Mouse (Mus musculus) hindbrain, embryonic 10.5 days (tissue): ENCODE measurements at regions not wholly inside any gene's neighbourhood (a gene's known extent, or its start where the extent isn't known, plus 50 kb on each side); places are given as distances from the start of the nearest gene placed in this dataset.

Experiments
- DNase-seq: peaks from one replicate; pipeline ENCODE4 v3.0.0-alpha.2; 2017; ENCODE audit warnings: low spot score
- H3K27ac ChIP-seq: fragments of 300-500 bp; sonication (generic); 2 replicates; pipeline ENCODE4 v1.5.1; 2016; ENCODE audit warnings: mild to moderate bottlenecking, moderate library complexity
- H3K27me3 ChIP-seq: fragments of 300-500 bp; sonication (generic); 2 replicates; pipeline ENCODE4 v1.6.1; 2016; ENCODE audit warnings: mild to moderate bottlenecking; ENCODE audit not compliant: poor library complexity, insufficient read depth, severe bottlenecking
- H3K36me3 ChIP-seq: fragments of 300-500 bp; sonication (generic); 2 replicates; pipeline ENCODE4 v1.6.1; 2016; ENCODE audit warnings: mild to moderate bottlenecking, moderate library complexity
- H3K4me1 ChIP-seq: fragments of 300-500 bp; sonication (generic); replicated peaks from 2 replicates; pipeline ENCODE4 v1.6.1; 2016; ENCODE audit warnings: mild to moderate bottlenecking
- H3K4me3 ChIP-seq: fragments of 300-500 bp; sonication (generic); 2 replicates; pipeline ENCODE4 v1.5.1; 2016; ENCODE audit warnings: mild to moderate bottlenecking, moderate library complexity
- H3K9me3 ChIP-seq: fragments of 300-500 bp; sonication (generic); 2 replicates; pipeline ENCODE4 v1.6.1; 2016; ENCODE audit warnings: mild to moderate bottlenecking, moderate library complexity
- WGBS: fragments of 180-500 bp; shearing (Covaris S2); methylation state at CpG from one replicate; pipeline ENCODE4 v1.1.7; 2016; 5-methylcytosine and 5-hydroxymethylcytosine counted together

DNA sequence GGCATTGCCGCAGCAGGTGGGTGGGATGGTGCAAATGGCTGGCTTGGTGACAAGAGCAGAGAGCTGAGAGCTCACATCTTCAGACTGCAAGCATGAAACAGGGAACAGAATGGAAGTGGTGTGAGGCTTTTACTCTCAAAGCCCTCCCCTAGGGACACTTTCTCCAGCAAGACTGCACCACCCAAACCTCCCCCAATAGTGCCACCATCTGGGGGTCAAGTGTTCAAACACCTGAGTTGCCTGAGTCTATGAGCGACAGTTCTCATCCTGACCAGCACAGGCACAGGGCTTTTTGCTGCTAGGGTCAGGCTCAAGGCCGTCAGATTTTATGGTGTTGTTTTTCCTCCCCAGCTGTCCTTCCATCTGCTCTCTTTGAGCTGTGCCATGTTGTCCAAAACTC is 337.9 kb upstream of the Eif4g2 start:
- Histone ChIP-seq H3K36me3 (no peaks in the 10 kb centered on the region), H3K4me3 (no peak overlapping the region), H3K27me3 (no peaks in the 10 kb centered on the region), H3K9me3 (no peaks in the 10 kb centered on the region), H3K4me1 (no peaks in the 10 kb centered on the region), H3K27ac (no peak overlapping the region)
- 93% methylated on average over 3 of the region's 3 CpGs for WGBS
- DNase-seq: no peak

DNA sequence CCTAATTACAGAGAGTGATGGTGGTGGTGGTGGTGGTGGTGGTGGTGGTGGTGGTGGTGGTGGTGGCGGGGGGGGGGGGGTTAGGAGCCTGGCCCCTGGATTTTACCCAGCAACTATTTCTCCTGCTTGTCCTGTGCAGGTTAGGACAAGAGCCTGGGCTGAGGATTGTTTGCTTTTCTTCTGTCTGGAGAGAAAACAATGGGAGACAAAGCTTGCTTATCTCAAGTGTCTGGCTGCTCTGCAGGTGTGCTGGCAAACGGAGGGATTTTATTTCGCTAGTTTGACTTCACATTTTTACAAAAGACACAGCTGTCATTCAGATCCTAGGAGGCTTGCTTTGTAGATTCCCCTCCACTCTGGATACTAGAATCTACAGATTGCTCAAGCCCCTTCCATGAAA is 334.9 kb upstream of the Eif4g2 start:
- Histone ChIP-seq H3K4me3 (no peak overlapping the region), H3K27ac (no peak overlapping the region), H3K9me3 (no peaks in the 10 kb centered on the region), H3K36me3 (no peaks in the 10 kb centered on the region), H3K4me1 (no peaks in the 10 kb centered on the region), H3K27me3 (no peaks in the 10 kb centered on the region)
- 8% methylated on average over 2 of the region's 3 CpGs for WGBS
- no peak for DNase-seq

DNA sequence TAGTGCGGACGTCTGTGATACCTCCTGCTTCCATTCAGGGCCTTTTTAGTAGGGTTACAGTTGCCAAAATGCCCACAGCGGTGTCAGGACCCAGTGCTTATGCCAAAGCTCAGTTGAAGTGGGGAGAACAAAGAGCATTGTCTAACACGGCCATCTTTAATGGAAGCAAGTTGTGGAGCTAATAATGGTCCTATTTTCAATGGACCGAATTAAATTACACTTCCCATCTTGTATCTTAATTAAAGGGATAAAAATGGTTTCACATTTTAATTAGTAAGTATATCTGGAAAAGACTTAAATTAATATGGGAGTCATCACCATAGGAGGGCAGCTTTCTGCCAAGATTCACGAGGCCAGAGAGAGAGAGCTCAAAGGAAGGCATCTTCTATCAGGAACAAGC is 333.2 kb upstream of the Eif4g2 start:
- Histone ChIP-seq H3K27ac (no peak overlapping the region), H3K4me1 (no peaks in the 10 kb centered on the region), H3K36me3 (no peaks in the 10 kb centered on the region), H3K27me3 (no peaks in the 10 kb centered on the region), H3K4me3 (no peak overlapping the region), H3K9me3 (no peaks in the 10 kb centered on the region)
- no peak for DNase-seq
- 80% methylated on average over 6 of the region's 6 CpGs for WGBS

DNA sequence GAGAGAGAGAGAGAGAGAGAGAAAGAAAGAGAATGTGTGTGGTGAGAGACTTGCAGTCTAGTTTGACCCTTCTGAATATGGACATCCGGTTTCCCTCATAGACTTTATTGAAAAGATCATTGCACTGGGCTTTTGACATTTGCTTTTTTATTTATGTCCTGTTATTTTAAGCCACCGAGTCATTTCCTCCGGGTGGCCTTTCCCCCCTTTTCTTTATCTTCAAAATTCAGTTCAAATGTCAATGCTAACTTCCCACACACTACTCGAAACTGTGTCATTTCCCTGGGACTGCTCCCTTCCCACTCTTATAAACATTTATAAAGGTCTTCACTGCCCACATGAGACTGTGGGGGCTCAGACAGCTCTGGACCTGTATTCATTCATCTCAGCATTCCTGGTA is 330.9 kb upstream of the Eif4g2 start:
- H3K27ac ChIP-seq: no peak overlapping the region
- no peak for DNase-seq

DNA sequence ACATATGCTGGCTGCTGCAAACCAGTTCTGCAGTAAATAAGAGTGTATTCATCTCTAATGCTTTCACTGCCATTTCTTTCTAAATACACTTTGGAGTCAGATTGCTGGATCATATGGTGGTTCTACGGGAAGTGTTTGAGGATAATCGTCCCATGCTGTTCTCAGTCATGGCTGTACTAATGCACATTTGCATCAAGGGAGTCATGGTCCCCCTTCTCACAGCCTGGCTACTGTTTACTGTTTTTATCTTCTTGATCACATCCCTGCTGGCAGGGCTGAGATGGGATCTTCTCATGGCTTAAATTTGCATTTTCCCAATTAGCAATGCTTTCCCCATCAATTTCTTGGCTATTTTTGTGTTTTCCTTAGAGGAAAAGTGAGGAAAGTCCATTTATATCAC is 330.1 kb upstream of the Eif4g2 start:
- Histone ChIP-seq H3K36me3 (no peaks in the 10 kb centered on the region), H3K27ac (0 out of 2 replicates have a peak overlapping the region, but pooled peaks have one; percentile 23), H3K4me3 (no peak overlapping the region), H3K9me3 (no peaks in the 10 kb centered on the region), H3K4me1 (no peaks in the 10 kb centered on the region), H3K27me3 (no peaks in the 10 kb centered on the region)
- 66% methylated on average over 2 of the region's 2 CpGs for WGBS
- DNase-seq: no peak

More for the DNA sequence above, 330.9 kb upstream of the Eif4g2 start:
- WGBS: 72% methylated on average over 4 of the region's 4 CpGs
- no peaks in the 10 kb centered on the region for H3K27me3 ChIP-seq
- no peaks in the 10 kb centered on the region for H3K4me1 ChIP-seq
- no peaks in the 10 kb centered on the region for H3K9me3 ChIP-seq
- H3K4me3 ChIP-seq: no peak overlapping the region
- no peaks in the 10 kb centered on the region for H3K36me3 ChIP-seq

DNA sequence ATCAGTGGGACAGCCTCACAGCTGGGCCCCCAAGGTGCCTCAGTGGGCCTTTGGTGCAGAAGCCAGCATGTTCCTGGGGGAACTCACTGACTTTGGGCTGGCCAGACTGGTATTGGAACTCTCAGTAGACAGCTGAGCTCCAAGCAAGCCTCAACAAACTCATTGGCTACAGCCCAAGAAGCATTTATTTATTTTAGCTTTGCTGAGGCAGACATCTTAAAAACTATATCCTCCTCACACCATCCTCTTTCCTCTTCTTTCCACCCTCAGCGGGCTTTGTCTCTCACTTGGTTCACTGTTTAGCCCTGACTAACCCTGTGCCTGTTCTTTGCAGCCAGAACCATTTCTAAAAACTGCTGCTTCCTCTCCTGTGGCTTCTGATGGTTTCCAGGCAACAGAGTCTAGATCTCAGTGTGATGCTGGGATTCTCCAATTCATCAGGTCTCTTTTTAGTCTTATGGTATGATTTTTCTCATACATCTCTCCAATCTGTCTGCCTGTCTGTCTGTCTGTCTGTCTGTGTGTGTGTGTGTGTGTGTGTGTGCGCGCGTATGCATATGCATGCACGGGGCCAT is 328.6 kb upstream of the Eif4g2 start:
- H3K4me1 ChIP-seq: no peaks in the 10 kb centered on the region
- no peaks in the 10 kb centered on the region for H3K36me3 ChIP-seq
- no peaks in the 10 kb centered on the region for H3K27me3 ChIP-seq
- no peak overlapping the region for H3K27ac ChIP-seq
- no peak for DNase-seq
- no peak overlapping the region for H3K4me3 ChIP-seq
- H3K9me3 ChIP-seq: no peaks in the 10 kb centered on the region
- WGBS: 91% methylated on average over 5 of the region's 5 CpGs

DNA sequence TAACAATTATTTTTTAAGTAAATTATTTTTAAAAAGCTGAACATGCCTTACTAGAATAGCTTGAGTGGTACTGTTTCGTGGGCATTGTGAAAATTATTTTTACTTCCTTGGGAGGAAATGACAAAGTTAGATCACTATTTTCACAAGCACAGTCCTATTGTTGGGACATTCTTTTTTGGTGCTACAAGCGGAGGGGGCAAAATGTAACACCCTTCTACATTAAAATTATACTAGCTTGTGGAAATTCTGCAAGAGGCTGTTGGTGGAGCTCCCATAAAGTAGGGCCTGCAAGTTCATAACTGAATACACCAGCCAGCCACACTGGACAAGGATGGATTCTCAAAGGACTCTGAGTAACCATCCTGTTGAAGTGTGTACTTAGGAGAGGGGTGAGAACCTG is 313.1 kb upstream of the Eif4g2 start:
- H3K4me3 ChIP-seq: no peak overlapping the region
- peaks cover 2% of the 10 kb centered on the region; the same call in 1 of the 2 replicates for H3K9me3 ChIP-seq
- H3K27me3 ChIP-seq: no peaks in the 10 kb centered on the region
- no peak overlapping the region for H3K27ac ChIP-seq
- H3K4me1 ChIP-seq: no peaks in the 10 kb centered on the region
- no peak for DNase-seq
- H3K36me3 ChIP-seq: no peaks in the 10 kb centered on the region
- 82% methylated on average over 2 of the region's 2 CpGs for WGBS

DNA sequence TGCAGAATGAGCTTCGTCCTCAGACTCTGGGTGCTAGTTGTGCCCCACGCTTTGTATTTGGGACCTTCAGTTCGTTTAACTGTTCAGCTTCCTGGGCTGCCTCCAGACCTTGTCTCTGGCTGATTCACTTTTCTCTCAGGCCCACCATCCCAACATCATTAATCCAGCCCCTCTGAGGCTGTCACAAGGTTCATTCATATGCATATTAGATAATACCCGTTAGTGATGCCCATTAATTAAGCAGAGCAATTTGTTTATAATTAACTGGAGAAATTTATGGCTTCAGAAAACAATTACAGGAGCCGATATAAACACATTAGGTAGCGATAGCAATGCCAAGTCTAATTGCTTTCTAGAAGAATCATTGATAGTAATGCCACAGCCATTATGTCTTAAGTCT is 312.3 kb upstream of the Eif4g2 start:
- H3K4me1 ChIP-seq: no peaks in the 10 kb centered on the region
- DNase-seq: no peak
- WGBS: 78% methylated on average over 6 of the region's 6 CpGs
- H3K27ac ChIP-seq: no peak overlapping the region
- H3K9me3 ChIP-seq: no peaks in the 10 kb centered on the region
- H3K4me3 ChIP-seq: no peak overlapping the region
- no peaks in the 10 kb centered on the region for H3K27me3 ChIP-seq
- H3K36me3 ChIP-seq: no peaks in the 10 kb centered on the region

DNA sequence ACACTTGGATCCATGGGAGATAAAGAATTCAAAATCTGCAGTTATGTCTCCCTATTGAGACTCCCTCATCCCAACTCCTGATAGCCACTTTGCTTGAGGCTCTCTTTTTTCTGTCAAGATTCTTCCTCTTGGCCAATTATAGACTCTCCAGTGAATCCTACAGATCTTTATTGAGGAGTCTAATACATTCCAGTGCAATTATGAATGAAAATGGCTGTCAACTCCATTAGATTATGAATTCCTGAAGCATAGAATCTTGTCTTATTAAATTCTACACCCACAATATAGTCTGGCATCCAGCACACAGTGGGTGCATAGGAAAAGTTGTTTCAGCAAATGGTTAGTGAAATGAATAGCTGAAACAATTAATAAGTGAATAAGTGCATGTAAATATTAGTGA is 311.0 kb upstream of the Eif4g2 start:
- Histone ChIP-seq H3K4me3 (no peak overlapping the region), H3K27me3 (no peaks in the 10 kb centered on the region), H3K9me3 (no peaks in the 10 kb centered on the region), H3K36me3 (no peaks in the 10 kb centered on the region), H3K27ac (no peak overlapping the region), H3K4me1 (no peaks in the 10 kb centered on the region)
- no peak for DNase-seq

DNA sequence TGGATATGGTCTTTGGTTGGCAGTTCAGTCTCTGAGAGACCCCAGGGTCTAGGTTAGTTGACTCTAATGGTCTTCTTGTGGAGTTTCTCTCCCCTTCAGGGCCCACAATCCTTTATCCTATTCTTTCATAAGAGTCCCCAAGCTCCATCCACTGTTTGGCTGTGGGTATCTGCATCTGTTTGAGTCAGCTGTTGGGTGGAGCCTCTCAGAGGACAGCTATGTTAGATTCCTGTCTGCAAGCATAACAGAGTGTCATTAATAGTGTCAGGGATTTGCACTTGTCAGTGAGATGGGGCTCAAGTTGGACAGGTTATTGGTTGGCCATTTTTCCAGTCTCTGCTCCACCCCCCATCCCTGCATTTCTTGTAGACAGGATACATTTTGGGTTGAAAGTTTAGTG is 306.9 kb upstream of the Eif4g2 start:
- no peaks in the 10 kb centered on the region for H3K9me3 ChIP-seq
- H3K27me3 ChIP-seq: no peaks in the 10 kb centered on the region
- no peaks in the 10 kb centered on the region for H3K36me3 ChIP-seq
- H3K4me3 ChIP-seq: no peak overlapping the region
- H3K27ac ChIP-seq: no peak overlapping the region
- no peak for DNase-seq
- H3K4me1 ChIP-seq: no peaks in the 10 kb centered on the region

DNA sequence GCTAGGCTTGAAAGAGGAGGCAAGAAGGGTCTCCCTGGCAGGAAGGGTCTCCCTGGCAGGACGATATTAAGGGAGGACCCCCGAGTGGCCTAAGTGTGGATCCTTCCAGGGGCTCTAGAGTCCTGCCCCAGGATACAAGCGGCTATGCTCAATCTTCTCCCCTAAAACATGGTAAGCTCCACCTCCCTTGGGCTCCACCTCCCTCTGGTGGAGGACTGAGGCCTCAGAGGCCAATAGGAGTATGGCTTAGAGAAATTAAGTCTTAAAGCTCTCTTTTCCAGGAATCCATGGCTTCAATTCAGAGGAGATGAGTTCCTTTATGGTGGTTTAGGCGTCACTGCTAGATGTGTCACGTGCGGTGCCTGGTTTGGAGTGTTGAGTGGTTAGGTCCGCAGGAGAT is 291.7 kb upstream of the Eif4g2 start:
- Histone ChIP-seq H3K36me3 (no peaks in the 10 kb centered on the region), H3K4me1 (no peaks in the 10 kb centered on the region; the same call in 1 of the 2 replicates), H3K27ac (no peak overlapping the region), H3K27me3 (no peaks in the 10 kb centered on the region), H3K4me3 (no peak overlapping the region), H3K9me3 (no peaks in the 10 kb centered on the region)
- no peak for DNase-seq
- WGBS: 87% methylated on average over 7 of the region's 7 CpGs

DNA sequence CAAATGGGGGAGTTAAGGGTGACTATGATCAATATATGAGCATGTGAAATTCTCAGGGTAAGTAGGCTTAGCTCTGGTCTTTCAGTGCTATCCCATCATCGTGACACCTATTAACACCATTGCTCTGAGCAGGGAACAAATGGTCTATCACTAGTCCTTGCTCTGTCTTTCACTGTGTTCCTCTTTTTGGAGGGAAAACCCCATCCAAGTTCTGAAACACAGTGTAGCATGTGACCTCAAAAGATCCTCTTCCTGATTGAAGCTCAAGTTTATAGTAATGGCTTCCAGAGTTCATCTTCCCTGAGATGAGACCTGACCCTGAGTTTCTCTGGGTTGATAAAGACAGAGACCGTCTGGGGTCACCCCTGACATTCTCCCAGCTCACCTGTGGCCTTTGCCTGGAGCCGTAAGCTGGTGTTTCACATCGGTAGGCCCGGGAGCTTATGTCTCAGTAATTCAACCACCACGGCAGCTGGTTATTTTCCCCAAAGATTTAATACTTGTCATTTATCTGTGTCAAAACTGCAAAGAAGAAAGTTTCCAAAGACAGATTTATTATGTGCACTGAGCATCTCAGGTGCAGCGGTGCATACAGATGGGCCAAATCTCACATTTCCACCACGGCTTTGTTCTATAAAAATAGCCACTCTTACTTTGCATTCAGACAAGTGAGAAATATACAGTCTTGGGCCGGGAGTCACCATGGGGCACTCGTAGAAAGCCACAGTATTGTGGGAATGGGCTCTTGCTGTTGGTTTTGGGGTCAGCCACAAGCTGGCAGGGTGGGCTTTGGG is 290.7 kb upstream of the Eif4g2 start:
- H3K27ac ChIP-seq: no peak overlapping the region
- DNase-seq: no peak
- H3K4me1 ChIP-seq: peaks cover 1% of the 10 kb centered on the region; the same call in 1 of the 2 replicates
- WGBS: 81% methylated on average over 10 of the region's 10 CpGs
- H3K27me3 ChIP-seq: no peaks in the 10 kb centered on the region
- no peaks in the 10 kb centered on the region for H3K9me3 ChIP-seq
- H3K36me3 ChIP-seq: no peaks in the 10 kb centered on the region
- no peak overlapping the region for H3K4me3 ChIP-seq

DNA sequence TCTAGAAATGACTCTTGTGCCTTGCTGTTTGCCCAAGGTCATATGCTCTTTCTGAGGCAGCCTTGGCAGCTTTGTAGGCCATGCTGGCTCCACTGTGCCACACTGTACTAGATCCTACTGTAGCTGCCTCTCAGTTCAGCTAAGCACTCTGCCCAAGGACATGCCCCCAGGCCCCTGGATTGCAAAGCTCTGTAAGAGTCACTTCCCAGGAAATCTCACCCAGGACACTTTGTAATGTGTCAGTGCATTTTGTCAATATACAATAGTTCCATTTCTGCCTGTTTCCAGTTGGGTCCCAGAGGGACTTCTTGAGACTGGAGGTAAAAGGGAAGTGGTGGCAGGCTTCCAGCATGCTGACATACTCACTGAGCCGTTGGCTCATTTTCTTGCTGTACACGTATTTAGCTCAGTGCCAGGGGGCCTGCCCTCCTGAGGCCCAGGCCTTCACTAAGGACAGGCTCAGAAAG is 287.6 kb upstream of the Eif4g2 start:
- H3K4me3 ChIP-seq: no peak overlapping the region
- 53% methylated on average over 2 of the region's 2 CpGs for WGBS
- peaks cover 2% of the 10 kb centered on the region; the same call in 1 of the 2 replicates for H3K4me1 ChIP-seq
- no peak for DNase-seq
- H3K36me3 ChIP-seq: no peaks in the 10 kb centered on the region
- no peaks in the 10 kb centered on the region for H3K9me3 ChIP-seq
- H3K27ac ChIP-seq: no peak overlapping the region
- H3K27me3 ChIP-seq: no peaks in the 10 kb centered on the region
